Mouse (Mus musculus): ENCODE results near the gene Kctd17.

Kctd17 gene

DNA sequence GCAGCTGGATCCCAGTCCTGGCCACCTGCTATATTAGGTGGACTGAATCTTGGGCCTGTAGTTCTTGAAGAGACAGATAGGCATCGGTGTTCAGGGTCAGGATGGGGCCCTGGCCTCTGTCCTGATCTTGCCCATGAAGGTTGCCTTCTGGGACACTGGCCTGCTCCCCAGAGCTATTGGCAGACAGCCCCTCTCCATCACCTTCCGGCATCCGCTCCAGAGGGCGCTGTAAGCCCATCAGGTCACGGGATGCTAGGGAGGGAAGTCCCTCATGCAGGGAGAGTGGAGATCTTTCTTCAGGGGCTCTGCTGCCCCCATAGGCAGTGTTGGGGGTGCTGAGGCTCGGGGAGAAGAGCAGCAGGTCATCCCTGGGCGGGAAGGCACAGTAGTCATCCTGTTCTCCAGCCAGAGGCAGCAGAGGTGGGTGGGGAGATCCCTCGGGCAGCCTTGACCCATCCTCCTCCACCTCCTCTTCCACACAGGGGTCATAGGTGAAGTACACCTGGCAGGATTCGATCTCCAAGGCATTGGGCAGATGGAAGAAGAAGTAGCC is 53.2 kb downstream of the Kctd17 start:
- no peak for DNase-seq (ENCODE audit: low spot score)

DNA sequence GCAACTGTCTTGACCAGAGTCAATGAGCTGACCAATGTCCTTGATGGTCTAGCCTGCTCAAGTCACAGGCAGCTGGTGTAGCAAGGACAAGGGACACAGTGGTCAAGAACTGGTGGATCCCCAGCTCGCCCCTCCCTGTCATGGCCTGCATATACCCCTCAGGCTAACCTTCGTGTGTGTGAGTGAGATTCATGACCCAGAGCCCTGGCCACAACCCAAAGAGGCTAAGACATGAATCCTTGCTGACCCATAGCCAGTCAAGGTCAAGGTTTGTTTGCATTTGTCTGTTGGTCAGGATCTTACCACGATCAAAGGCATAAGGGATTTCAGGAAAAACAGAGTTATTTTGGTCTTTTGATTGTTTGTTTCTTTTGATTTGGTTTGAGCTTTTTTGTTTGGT is 54.2 kb downstream of the Kctd17 start:
- DNase-seq (ENCODE audit: low spot score) = no peak

- DNase-seq (ENCODE audit: low spot score) = no peak
These were observed 54.9 kb downstream of the Kctd17 start for GRCm38 (mm10) chr15:78483311-78483710.

- no peak for DNase-seq (ENCODE audit: low spot score)
These were observed 58.2 kb downstream of the Kctd17 start for GRCm38 (mm10) chr15:78486564-78486963.

GRCm38 (mm10) chr15:78487066-78487465 is 58.7 kb downstream of the Kctd17 start:
- no peak for DNase-seq (ENCODE audit: low spot score)

All from urinary bladder, postnatal 25 days (tissue).